Mouse (Mus musculus) bone marrow, adult 2 months (tissue): ENCODE results near the gene Tuba3b. TPM values are rescaled to one million over a fixed set of nuclear protein-coding genes. Genes with fewer than 3 reads are reported as not detected.

Source experiments
- H3K27ac ChIP-seq: fragments of 200-500 bp; 2 replicates; pipeline ENCODE4 v1.5.1; 2012; ENCODE audit warnings: low read depth, mild to moderate bottlenecking, control low read depth, inconsistent platforms, low read length; ENCODE audit not compliant: control insufficient read depth, poor library complexity, insufficient read depth
- H3K4me1 ChIP-seq: fragments of 200-500 bp; 2 replicates; pipeline ENCODE4 v1.6.1; 2011; ENCODE audit warnings: low read length; ENCODE audit not compliant: control insufficient read depth, insufficient read depth
- H3K4me3 ChIP-seq: fragments of 200-500 bp; replicated peaks from 2 replicates; pipeline ENCODE3; 2011; ENCODE audit warnings: mild to moderate bottlenecking, low read depth, low read length, control low read depth; ENCODE audit not compliant: control insufficient read depth
- CTCF ChIP-seq: fragments of 200-500 bp; IDR thresholded peaks from 2 replicates; pipeline ENCODE4 v1.5.1; 2011; ENCODE audit warnings: low read length, control low read depth; ENCODE audit not compliant: control insufficient read depth, insufficient read depth
- POLR2A ChIP-seq: fragments of 200-500 bp; IDR thresholded peaks from 2 replicates; pipeline ENCODE4 v1.6.1; 2011; ENCODE audit warnings: low read depth, mild to moderate bottlenecking, control low read depth, low read length, borderline replicate concordance; ENCODE audit not compliant: control insufficient read depth
- WGBS: fragments of 180-500 bp; shearing (Covaris S2); methylation state at CpG from one replicate; pipeline ENCODE4 v1.1.7; 2018; 5-methylcytosine and 5-hydroxymethylcytosine counted together
- polyA plus RNA-seq: library from polyadenylated mRNA; stranded (reverse); fragments of >200 nt; gene quantifications from 2 replicates; pipeline ENCODE4 v1.2.4, GENCODE M21; 2011; ENCODE audit warnings: low replicate concordance; ENCODE audit not compliant: missing spikeins, insufficient read depth, insufficient read length

Tuba3b gene
- polyA plus RNA-seq, 1 experiment: not detected

- H3K27ac ChIP-seq: no peak overlapping the region
- H3K4me1 ChIP-seq: peaks cover 2% of the 10 kb centered on the region; the same call in 1 of the 2 replicates
- WGBS: 81% methylated on average over 5 of the region's 5 CpGs
- TF ChIP-seq CTCF: no peak
- TF ChIP-seq POLR2A: no peak
- H3K4me3 ChIP-seq: no peak overlapping the region
These were observed 37.4 kb downstream of the Tuba3b start for GRCm38 (mm10) chr6:145652986-145653385.

- Histone ChIP-seq H3K27ac (no peak overlapping the region), H3K4me3 (no peak overlapping the region), H3K4me1 (peaks cover 2% of the 10 kb centered on the region; the same call in 1 of the 2 replicates)
- WGBS: 80% methylated on average over 5 of the region's 5 CpGs
- TF ChIP-seq POLR2A (no peak), CTCF (no peak)
These were observed 38.1 kb downstream of the Tuba3b start for GRCm38 (mm10) chr6:145653626-145654025.

GRCm38 (mm10) chr6:145654062-145654836, 38.7 kb downstream of the Tuba3b start:
- WGBS: 65% methylated on average over 8 of the region's 8 CpGs
- Histone ChIP-seq H3K4me3 (no peak overlapping the region), H3K4me1 (peaks cover 2% of the 10 kb centered on the region; the same call in 1 of the 2 replicates), H3K27ac (no peak overlapping the region)
- no peak for TF ChIP-seq CTCF
- TF ChIP-seq POLR2A: no peak

GRCm38 (mm10) chr6:145655678-145656077, 40.1 kb downstream of the Tuba3b start:
- Histone ChIP-seq H3K4me3 (no peak overlapping the region), H3K27ac (no peak overlapping the region), H3K4me1 (peaks cover 2% of the 10 kb centered on the region; the same call in 1 of the 2 replicates)
- TF ChIP-seq CTCF (0 out of 2 replicates have a peak, but pooled peaks have one; percentile 5), POLR2A (no peak)
- WGBS: 93% methylated on average over 1 of the region's 1 CpGs

GRCm38 (mm10) chr6:145656740-145657591, 41.4 kb downstream of the Tuba3b start:
- 81% methylated on average over 15 of the region's 15 CpGs for WGBS
- TF ChIP-seq POLR2A: no peak
- TF ChIP-seq CTCF: peak; percentile 18; the same call in 1 of the 2 replicates
- Histone ChIP-seq H3K27ac (no peak overlapping the region), H3K4me1 (peaks cover 2% of the 10 kb centered on the region; the same call in 1 of the 2 replicates), H3K4me3 (no peak overlapping the region)

- TF ChIP-seq CTCF (no peak), POLR2A (no peak)
- H3K4me1 ChIP-seq: peaks cover 2% of the 10 kb centered on the region; the same call in 1 of the 2 replicates
- H3K4me3 ChIP-seq: no peak overlapping the region
- 77% methylated on average over 6 of the region's 6 CpGs for WGBS
- no peak overlapping the region for H3K27ac ChIP-seq
These were observed 43.6 kb downstream of the Tuba3b start for GRCm38 (mm10) chr6:145659116-145659515.

GRCm38 (mm10) chr6:145660943-145661342, 45.4 kb downstream of the Tuba3b start:
- Histone ChIP-seq H3K4me1 (no peaks in the 10 kb centered on the region), H3K27ac (no peak overlapping the region), H3K4me3 (no peak overlapping the region)
- TF ChIP-seq CTCF (no peak), POLR2A (no peak)
- WGBS: 29% methylated on average over 11 of the region's 11 CpGs

- 68% methylated on average over 5 of the region's 5 CpGs for WGBS
These were observed 48.7 kb downstream of the Tuba3b start for GRCm38 (mm10) chr6:145664208-145664607.

More at GRCm38 (mm10) chr6:145664208-145664607, 48.7 kb downstream of the Tuba3b start:
- Histone ChIP-seq H3K4me3 (no peak overlapping the region), H3K4me1 (no peaks in the 10 kb centered on the region), H3K27ac (no peak overlapping the region)
- TF ChIP-seq POLR2A (no peak), CTCF (no peak)
